Mouse (Mus musculus) G1E (cell line): ENCODE measurements at regions not wholly inside any gene's neighbourhood (a gene's known extent, or its start where the extent isn't known, plus 50 kb on each side); places are given as distances from the start of the nearest gene placed in this dataset.

ENCODE experiments used
- CTCF ChIP-seq: IDR thresholded peaks from 2 replicates; pipeline ENCODE4 v1.5.1; 2012; ENCODE audit warnings: low read depth, low read length, inconsistent platforms, mixed read lengths
- TAL1 ChIP-seq: conservative IDR thresholded peaks from 2 replicates; pipeline ENCODE4 v1.6.1; 2012; ENCODE audit warnings: low read depth, low read length, inconsistent platforms, mixed read lengths

DNA sequence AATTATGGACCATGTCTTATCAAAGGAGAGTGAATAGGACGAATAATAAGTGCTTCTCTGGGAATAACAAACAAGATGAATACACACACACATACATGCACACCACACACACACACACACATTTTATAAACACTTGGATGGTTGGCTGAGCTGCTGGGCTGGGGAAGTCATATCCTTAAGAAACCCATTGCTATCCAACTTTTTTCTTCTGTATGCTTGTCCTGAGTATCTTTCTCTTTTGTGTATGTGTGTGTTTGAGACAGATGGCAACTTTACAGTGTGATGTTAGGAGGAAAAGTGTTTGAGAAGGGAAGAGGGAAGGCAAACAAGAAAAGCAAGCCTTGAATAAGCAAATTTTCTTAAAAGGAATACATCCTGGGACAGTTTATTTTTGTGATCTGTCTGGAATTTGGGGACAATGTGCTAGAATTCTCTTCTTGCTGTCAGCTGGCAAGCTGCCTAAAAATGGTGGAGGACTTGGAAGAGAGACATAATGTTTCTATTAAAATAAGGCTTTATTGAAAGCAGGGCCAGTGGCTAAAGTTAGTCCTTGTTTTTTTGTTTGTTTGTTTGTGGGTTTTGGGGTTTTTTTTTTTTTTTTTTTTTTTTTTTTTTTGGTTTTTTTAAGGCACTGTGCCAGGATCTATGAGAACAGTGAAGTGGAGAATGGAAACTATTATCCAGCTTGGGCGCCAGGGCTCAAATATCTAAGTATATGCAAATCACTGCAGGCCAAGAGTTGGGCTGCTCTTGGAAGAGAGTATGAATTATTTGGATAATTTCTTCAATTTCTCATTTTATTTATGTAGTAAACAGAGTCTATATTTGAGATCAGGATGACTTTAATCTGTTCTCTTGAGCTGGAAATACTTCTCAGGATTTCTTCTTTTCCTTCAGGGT lies 766.2 kb downstream of the Bcl11a start:
- no peak for TF ChIP-seq CTCF
- TF ChIP-seq TAL1, result no peak
